Mouse (Mus musculus) naive thymus-derived CD4-positive, alpha-beta T cell, adult 2 months (primary cell): Measurements from ENCODE around the gene Nop9.

ENCODE experiments used
- DNase-seq: peaks from one replicate; pipeline ENCODE4 v3.0.0-alpha.2; 2011; ENCODE audit warnings: low read depth

Nop9 gene

DNA sequence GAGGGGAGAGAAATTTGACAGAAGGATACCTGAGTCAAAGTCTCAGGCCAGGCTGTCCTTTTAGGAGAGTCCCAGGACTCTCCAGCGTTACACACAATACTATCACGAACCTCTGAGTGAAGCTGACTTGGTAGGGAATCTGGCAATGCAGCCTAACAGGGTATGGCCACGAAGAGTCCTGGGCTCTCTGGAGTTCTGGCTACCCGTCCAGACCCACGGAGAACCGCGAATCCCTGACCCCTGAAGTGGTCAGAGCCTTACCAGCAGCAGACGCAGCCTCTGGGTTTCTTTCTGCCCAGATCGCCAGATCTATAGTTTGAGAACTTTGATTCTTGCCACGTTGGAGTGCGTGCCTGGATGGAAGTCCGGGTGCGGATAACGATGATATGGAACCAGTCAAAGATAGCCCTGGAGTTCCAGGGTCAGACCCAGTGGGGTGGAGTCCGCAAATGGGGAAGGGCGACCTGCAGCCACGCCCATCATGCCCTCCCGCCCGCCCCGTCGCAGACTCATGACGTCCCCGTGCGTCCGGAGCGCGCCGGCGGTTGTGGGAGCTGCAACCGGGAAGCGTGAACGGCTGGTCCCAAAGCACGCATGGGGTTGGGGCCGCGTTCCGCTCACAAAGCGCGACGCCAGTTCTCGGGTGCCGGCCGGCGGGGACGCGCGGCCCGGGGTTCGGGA is at the start of gene Nop9, which contains the start of gene Dhrs1:
Gene Nop9, plus strand, starts transcription at position 514 of the 681 bp plus-strand sequence.
Gene Dhrs1, minus strand, starts transcription at position 511 of the 681 bp plus-strand sequence.
- DNase-seq = peak; percentile 88

DNA sequence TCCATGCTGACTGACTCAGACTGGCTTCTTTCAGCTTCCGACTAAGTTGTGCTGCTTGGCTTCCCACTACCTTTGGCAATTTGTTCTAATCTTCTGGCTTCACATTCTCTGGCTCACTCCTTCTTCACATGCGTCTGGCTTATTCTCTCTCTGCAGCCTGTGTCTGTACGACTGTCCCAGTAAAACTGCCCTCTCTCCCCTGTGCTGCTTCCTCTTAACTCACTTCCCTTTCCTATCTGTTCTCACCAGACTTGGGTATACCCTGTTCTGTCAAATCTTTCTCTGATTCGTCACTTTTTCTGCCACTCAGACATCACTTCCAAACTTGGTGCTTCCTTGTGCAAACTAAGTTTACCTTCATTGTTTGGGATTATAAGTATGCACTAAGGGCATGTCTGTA is 48.3 kb upstream of the Nop9 start:
- no peak for DNase-seq

DNA sequence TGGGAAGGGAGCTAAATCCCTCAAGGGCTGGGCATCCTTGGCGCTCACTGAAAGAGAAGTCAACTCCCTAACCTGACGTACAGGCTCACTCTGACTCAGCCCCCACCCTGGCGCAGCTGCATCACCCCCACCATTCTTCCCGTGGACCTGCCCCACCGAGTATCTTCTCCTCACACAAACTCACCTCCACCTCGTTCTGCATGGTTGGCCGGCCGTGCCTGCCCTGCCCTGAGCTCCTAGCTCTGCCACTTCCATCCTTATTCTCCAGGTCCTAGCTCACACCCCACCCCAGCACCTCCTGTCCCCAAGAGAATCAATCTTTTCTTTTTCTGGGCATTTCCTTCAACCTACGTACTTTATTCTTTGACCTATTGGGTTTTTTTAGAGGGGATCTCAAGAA is 44.4 kb upstream of the Nop9 start:
- DNase-seq = no peak

DNA sequence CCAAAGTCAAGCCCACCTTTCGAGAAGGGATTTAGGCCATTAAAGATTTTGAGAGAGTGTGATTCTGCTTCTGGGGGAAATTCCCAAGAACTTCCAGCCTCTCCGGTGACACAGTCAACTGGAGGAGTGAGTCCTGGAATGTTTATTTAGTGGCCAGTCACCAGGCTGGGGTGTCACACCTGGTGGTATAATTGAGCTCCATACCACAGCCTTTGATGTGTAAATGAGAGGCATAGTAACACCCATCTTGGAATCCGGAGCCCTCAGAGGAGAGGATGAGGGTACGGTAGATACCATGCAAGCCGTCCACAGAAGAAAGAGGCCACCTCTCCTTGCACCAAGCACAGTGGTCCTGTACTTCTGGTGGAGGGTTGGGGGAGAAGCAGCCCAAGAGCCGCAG is 42.7 kb upstream of the Nop9 start:
- DNase-seq = no peak

DNA sequence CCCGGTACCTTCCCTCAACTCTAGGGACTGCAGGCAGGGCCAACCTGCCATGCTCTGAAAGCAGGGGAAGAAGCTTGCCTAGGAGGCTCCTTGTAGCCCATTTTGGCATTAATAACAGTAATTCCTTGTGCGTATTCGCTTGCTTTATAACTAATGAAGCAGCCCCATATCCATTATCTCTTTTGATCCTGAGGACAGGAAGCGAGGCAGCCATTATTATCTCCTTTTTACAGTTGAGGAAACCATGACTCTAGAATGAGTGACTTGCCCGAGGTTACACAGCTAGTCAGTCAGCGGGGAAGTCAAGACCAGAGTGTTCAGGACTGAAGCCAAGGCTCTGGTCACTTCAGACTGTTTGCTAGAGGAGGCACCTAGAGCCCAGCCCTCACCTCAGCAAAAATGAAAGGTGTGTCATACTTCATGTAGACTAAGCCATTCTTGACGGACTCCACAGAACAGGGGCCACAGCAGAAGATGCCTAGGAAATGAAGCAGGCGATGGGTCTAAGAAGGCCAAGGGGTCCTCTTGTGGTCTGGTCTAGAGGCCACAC is 39.4 kb upstream of the Nop9 start:
- DNase-seq = no peak

DNA sequence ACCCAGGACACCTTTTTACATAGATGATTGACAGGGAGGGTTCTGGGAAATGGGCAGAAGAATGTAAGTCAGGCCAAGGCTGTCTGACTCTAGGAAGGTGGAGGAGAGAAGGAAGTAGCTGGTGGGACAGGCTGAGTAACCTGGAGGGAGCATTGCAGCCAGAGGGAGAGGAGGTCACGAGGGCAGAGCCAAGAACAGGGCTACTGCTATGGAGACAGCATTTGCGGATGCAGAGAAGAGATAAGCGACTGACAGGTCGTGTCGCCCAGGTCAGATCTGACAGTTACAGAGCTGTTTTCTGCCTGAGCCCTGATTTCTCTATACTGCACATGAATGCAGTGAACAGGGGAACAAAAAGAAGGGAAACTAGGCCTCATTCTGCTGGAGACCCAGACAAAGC is 38.1 kb upstream of the Nop9 start:
- DNase-seq = no peak

DNA sequence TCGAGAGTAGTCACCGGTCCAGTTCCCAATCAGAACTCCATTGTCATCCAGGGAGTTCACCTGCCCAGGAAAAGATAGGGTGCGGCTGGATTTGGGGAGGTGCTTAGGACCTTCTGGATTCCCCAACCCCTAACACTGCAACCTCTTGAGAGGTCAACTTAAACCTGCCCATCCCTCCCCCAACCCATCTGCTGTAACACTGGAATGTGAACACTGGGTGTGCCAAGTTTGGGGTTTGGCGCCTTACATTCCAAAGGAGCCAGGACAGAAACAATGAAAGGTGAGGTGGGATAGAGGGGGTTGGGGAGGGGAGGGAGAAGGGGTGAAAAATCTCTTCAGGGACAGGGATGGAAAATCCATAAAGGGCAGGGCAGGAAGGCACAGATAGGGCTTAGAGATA is 36.0 kb upstream of the Nop9 start:
- no peak for DNase-seq

DNA sequence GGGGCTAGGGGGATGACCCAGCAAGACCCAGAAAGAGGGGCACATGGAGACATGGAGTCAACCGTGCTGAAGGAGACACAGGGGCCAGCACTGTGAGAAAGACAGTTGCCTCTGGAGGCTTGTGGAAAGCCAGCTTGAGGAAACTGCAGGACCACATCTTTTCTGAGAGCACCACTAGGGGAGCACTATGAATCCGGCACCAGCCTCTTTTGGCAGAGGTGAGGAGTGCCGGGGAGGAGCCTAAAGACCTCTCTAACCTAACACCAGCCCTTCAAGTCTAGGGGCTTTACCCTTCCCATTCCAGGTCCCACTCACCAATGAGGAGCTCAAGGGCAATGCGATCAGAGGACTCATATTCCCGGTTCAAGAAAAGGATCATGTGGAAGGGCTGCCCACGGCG is 33.7 kb upstream of the Nop9 start:
- no peak for DNase-seq

DNA sequence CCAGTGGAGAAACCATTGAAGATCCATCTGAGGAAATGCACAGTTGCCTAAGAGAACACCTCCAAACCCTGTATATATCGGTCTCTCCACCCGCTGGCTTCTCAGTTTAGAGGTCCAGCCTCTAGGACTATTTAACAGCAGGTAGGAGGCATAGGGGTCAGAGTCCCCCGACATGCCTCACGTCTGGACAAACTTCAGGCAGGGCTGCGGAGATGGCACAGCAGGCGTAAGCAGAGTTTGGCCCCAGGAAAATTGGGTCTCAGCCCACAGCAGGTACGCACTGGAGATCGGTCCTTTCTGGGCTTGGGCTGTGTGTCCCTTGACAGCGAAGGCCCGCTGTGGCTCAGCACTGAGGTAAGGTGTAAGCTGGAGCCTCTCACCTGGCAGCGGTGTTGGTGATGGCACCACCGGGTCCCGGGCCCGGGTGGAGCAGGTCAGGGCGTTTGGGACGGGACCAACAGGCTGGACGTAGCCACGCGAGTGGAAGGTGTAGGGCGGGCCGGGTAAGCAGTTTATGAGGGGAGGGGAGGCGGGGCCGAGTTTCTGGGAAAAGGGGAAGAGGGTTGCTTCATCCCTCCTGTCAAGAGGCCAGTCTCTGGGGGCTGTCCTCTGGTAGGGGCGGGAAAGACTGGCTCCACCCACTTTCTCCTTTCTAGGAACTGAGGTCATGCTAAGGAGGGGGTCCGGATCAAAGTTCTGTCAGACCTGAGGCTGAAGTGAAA is 32.3 kb upstream of the Nop9 start:
- no peak for DNase-seq

DNA sequence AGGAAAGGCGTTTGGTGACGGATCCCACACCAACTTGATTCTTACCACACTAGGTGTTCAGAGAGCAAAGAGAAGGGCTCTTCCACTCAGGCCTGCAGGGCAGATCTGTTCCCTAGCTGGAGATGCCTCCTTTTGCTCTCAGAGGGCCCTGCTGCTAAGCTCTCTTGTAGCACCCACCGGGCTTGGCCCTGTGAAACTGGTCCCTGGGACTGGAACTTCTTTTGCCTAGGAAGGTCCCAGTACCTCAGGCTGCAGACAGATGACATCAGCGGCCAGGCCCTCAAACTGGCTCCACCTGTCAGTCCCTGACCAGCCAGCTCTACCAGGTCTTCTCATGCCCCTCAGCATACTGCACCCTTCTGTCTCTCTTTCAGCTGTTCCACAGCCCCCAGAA is 31.8 kb upstream of the Nop9 start, which contains the start of gene Tgm1:
Gene Tgm1, minus strand, starts transcription at position 198 of the 394 bp plus-strand sequence.
- no peak for DNase-seq

DNA sequence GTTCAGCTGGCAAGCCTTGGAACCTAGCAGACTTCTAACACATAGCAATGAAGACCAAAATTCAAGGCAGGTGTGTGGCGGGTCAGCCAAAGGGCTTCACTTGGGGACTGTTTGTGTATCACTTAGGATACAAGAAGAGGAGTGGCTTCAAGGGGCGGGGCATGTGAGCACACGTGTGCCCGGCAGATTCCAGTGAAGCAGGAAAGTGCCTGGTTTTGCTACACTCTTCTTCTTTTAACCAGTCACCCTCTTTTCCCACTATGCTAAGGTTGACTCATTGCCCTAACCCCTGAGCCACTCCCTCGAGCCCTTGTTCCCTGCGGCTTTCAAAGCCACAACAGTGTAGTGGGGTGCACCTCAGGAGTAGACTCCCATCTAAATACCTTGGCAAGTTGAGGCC is 30.6 kb upstream of the Nop9 start:
- no peak for DNase-seq

DNA sequence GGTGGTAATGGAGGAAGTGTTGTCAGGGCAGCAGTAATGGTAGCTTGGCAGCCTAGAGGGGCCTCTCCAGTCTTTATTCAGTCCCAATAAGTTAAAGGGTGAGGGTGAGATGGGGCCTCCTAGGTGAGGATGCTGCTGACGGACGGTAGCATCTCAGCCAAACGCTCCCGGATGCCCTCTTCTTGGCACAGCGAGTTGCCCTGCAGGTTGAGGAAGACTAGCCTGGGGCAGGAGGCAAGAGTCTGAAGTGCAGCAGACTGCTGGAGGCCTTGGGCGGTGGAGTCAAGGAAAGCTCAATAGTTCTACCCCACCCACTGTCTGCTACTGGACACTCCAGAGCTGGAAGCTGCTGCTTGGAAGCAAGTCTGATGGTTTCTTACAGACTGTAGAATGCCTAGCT is 29.2 kb upstream of the Nop9 start:
- DNase-seq = no peak

DNA sequence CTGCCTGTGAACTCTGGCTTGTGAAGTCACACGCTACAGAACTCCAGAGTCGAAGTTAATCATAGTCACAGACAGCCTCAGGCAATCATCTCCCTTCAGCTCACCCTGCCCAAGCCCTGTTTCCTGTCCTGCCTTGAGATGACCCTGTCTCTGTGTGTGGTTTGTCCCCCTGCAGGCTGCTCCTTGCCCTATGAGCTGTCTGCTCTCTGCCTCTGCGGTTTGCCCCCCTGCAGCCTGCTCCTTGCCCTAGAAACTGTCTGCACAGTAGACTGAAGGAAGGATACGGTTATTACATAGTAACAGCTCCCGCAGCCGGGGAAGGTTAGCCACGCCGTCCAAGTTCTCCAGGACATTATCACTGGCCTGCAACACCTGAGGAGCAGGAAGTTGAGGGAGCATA is 28.6 kb upstream of the Nop9 start:
- DNase-seq = no peak

DNA sequence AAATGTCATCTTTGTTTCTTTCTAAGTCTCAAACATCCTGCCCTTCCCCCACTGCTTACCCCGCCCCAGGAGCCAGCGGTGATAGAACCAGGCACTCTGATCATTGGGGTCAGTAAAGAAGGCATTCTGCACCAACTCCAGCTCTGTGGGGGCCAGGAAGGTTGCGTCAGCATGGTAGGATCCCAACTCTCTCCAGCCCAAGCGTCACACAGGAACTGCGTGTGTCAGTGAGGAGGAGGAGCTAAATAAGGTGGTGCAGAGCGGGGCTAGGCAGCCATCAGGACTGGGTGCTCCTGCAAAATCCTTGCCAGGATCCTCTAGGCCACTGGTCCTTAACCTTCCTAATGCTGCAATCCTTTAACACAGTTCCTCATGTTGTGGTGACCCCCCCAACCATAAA is 25.8 kb upstream of the Nop9 start:
- no peak for DNase-seq

DNA sequence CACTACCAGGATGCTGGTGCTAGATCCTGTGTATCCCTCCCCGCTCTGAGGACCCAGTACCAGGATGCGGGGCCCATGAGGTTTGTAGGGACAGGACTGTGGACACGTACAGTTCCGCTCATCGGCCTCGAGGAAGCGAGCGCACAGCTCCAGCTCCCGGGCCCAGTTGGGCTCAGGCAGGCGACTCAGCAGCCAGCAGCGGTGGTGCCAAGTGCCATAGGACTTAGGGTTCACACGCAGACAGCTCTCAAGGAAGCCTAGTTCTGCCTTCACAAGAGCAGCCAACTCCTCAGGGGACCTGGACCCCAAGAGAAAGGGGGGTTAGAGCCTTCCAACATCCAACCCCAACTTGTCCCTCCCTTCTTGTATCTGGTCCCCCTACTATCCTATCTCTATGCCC is 24.8 kb upstream of the Nop9 start:
- DNase-seq = no peak

DNA sequence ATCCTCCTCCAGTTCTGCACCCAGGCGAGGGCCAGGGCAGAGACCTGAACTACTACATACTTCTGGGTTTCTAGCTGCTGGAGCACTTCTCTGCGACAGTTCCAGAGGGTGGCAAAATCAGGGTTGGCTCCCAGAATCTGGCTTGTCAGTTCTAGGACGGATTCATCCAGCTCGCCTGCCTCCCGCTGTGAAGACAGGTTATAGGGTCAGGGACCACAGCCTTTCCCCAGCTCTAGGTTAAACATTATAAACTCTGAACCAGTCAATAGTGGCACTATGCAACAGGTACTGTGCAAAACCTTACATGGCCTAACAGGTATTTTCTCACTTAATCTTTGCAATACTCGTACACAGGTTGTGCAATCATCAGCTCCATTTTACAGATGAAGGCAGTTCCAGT is 24.4 kb upstream of the Nop9 start:
- no peak for DNase-seq

DNA sequence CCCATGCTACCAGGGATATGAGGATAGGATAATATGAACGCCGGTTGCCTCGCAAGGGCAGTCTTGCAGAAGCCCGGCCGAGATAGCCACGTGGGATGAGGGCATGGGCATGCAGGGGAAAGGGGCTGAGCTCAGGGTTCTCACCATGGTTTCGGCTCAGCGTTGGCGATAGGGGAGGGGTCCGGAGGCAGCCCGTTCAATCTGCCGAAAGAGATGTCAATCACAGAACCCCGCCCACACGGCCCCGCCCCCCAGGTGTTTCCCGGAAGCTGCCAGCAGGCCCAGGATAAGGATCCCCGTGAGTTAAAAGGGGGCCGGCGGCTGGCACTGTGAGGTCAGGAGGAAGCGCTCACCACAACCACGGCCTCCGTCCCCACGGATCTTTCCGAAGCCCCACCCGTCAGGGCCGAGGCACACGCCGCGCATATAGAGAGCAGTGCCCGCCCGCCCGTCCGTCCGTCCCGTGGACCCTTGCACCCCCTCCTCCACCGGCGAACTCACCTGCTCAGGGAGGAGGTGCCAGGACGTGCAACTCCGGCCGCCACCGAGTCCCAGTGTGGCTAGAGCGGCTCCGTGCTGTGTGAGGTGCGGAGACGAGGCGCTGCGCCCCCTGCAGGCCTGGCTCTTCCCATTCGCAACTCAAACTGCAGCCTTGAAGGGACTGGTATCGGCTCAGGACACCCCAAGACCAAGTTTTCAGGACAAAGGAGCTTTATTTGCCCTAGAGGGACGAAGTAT is 23.6 kb upstream of the Nop9 start, which contains the start of gene Rabggta:
Gene Rabggta, minus strand, starts transcription at position 564 of the 738 bp plus-strand sequence.
- peak; percentile 97 for DNase-seq

DNA sequence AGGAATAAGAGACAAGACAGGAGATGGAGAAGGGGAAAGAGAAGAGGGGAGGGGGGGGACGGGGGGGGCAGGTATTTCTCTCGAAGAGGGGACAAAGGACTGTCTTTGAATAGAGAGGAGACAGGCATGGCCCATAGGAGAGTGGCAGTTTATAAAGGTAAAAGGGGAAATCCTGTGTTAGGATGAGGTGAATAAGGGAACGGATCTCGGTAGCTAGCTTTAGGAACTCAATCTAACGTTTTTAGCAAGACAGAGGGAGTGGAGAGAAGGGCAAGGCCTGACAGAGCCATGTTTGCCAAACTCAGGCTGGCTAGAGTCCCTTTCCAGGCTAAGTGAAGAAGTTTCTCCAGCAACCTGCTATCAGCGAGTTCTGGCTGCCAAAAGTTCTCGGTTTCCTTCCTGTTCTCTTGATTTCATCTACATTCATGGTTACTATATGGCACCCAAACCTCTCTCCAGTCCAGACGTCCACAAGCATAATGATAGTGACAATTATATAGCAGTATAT is 23.0 kb upstream of the Nop9 start:
- DNase-seq = no peak

DNA sequence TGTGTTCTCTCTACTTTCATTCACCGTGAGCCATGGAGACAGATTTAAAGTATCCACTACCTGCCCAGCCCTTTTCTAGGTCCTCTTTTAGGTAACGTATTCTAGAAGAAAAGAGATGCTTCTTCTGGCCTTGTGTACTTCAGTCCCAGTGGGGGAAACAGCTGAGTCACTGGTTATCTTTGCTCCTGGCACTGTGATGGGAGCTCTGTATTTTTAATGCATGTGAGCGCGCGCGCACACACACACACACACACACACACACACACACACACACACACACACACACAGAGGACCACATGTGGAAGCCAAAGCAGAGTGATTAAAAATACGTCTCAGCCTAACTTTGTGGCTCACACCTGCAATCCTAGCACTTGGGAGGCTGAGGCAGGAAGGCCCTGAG is 22.1 kb upstream of the Nop9 start:
- no peak for DNase-seq

DNA sequence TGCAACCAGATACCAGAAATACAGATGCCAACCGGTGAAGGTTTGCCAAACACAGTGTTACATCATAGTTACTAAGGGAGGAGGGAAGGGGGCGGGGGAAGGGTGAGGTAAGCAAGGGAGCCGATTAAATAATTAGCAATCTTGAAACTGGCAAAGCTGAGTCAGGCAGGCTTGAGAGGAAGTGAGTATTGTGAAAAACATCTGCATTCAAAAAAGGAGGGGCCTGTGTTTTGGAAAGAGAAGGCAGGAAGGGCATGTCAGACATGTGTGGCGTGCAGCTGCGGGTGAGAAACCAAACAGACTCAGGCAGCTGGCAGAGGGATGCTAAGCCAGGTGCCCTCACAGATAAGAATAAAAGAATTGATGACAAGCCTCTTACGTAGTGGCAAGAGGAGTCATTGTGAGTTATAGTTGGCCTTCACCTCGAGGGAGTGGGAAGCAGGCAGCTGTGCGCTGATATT is 21.1 kb upstream of the Nop9 start:
- DNase-seq = peak; percentile 90

DNA sequence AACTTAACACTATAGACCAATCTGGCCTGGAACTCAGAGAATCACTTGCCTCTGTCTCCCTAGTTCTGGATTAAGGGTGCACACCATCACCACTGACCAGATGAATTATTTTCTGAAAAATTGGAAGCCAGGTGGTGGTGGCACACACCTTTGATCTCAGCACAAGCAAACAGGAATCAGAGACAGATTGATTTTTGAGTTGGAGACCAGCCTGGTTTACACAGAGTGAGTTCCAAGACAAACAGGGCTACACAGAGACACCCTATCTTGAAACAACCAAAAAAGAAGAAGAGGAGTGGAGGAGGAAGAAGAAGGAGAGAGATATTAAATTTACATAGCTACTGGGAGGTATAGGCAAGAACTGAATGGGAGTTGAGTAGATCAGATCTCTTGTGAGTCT is 19.2 kb upstream of the Nop9 start:
- no peak for DNase-seq
